ENCODE assay signal across 26 mouse cellular contexts in genomic region chr8:77169320-77169719, GRCm38 (mm10).
DNase-seq lines count a peak whose midpoint lies in the region; ATAC-seq and TF ChIP-seq lines count a peak whose summit lies in the region.
"Had no signal": no experiment of that assay in that cellular context is flagged by ENCODE, and none has a peak within 500 bp of the region (broad histone marks: within the 10 kb centered on the region; RNA-seq: fewer than 3 reads in every experiment).

No protein-coding gene starts in this region.

- TF ChIP-seq CTCF in kidney, adult 2 months (conservative IDR thresholded peaks at IDR 0.05; ENCODE audit: insufficient read depth, insufficient read length, low read depth, low read length): no peak

- WGBS in kidney, adult 2 months: 69% methylated on average over 6 of the region's 6 CpGs
- 69% methylated on average over 6 of the region's 6 CpGs for WGBS in lung, embryonic 16.5 days

- peak; percentile 27 for DNase-seq in kidney, adult 2 months
- DNase-seq in kidney, adult 9 months: no peak
- DNase-seq in lung, postnatal 36 days: no peak
- DNase-seq in kidney, postnatal 36 days: peak; percentile 4 to 14
- DNase-seq in urinary bladder, postnatal 4 days (ENCODE audit: low spot score in 2 of 2): no peak
- no peak for DNase-seq in left cerebral cortex, postnatal 25 days (ENCODE audit: low spot score in 2 of 2)
- DNase-seq: adrenal gland, postnatal 25 days; cerebellum, adult 11-12 months; cerebellum, adult 9-11 months; embryo, embryonic 11 days; gastrocnemius, postnatal 25 days; heart, adult 11 months; layer of hippocampus, adult 9-11 months; lung, embryonic 14.5 days; thymus, postnatal 14 days had no signal

- peak overlapping the region; percentile 68 for H3K27ac ChIP-seq in kidney, adult 2 months (ENCODE audit: insufficient read depth, low read depth, low read length)
- H3K27ac ChIP-seq in lung, embryonic 16.5 days (ENCODE audit: low read length): no peak overlapping the region
- H3K27ac ChIP-seq: embryonic facial prominence, embryonic 12.5 days; forebrain, embryonic 15.5 days; heart, embryonic 10.5 days; heart, embryonic 15.5 days; hindbrain, embryonic 12.5 days; limb, embryonic 12.5 days; liver, embryonic 15.5 days had no signal

- H3K4me3 ChIP-seq in kidney, adult 2 months (ENCODE audit: insufficient read depth, low read depth, low read length): no peak overlapping the region
- no peak overlapping the region for H3K4me3 ChIP-seq in lung, embryonic 16.5 days (ENCODE audit: low read length)
- H3K4me3 ChIP-seq: embryonic facial prominence, embryonic 12.5 days; forebrain, embryonic 15.5 days; heart, embryonic 10.5 days; heart, embryonic 15.5 days; hindbrain, embryonic 12.5 days; limb, embryonic 12.5 days; liver, embryonic 15.5 days had no signal

- no peak overlapping the region for H3K4me2 ChIP-seq in lung, embryonic 16.5 days (ENCODE audit: low read depth, low read length)
- H3K4me2 ChIP-seq: embryonic facial prominence, embryonic 12.5 days; forebrain, embryonic 15.5 days; heart, embryonic 15.5 days; hindbrain, embryonic 12.5 days; limb, embryonic 12.5 days; liver, embryonic 15.5 days; lung, embryonic 14.5 days; midbrain, embryonic 11.5 days had no signal

- no peaks in the 10 kb centered on the region for H3K9me3 ChIP-seq in lung, embryonic 16.5 days (ENCODE audit: control insufficient read depth, low read length)
- H3K9me3 ChIP-seq: embryonic facial prominence, embryonic 12.5 days; forebrain, embryonic 15.5 days; heart, embryonic 10.5 days; heart, embryonic 15.5 days; hindbrain, embryonic 12.5 days; limb, embryonic 12.5 days; liver, embryonic 15.5 days had no signal

- no peaks in the 10 kb centered on the region; the same call in 1 of the 2 replicates for H3K4me1 ChIP-seq in kidney, adult 2 months (ENCODE audit: control insufficient read depth, insufficient read depth, low read length)
- H3K4me1 ChIP-seq in lung, embryonic 16.5 days (replicated peaks; ENCODE audit: control insufficient read depth, insufficient read depth, low read length): peaks cover 5% of the 10 kb centered on the region; the same call in 1 of the 2 replicates
- H3K4me1 ChIP-seq: embryonic facial prominence, embryonic 12.5 days; forebrain, embryonic 15.5 days; heart, embryonic 10.5 days; hindbrain, embryonic 12.5 days; limb, embryonic 12.5 days; liver, embryonic 15.5 days had no signal

- intact Hi-C loops in left cerebral cortex, postnatal 25 days (cut with DNase I): no loop called here

- TF ChIP-seq POLR2A in kidney, adult 2 months (IDR thresholded peaks at IDR 0.05; ENCODE audit: low read depth, low read length): no peak

- H3K9ac ChIP-seq in lung, embryonic 16.5 days (ENCODE audit: low read length): no peak overlapping the region
- H3K9ac ChIP-seq: embryonic facial prominence, embryonic 12.5 days; forebrain, embryonic 15.5 days; heart, embryonic 15.5 days; hindbrain, embryonic 12.5 days; limb, embryonic 12.5 days; liver, embryonic 15.5 days; lung, embryonic 14.5 days had no signal

- 0 out of 2 replicates have a peak, but pooled peaks have one; percentile 23 for ATAC-seq in lung, embryonic 16.5 days (ENCODE audit: low read depth)
- ATAC-seq: forebrain, embryonic 15.5 days; midbrain, embryonic 16.5 days; Patski had no signal

- no peaks in the 10 kb centered on the region for H3K27me3 ChIP-seq in kidney, adult 2 months (replicated peaks; ENCODE audit: control insufficient read depth, insufficient read depth, low read length)
- H3K27me3 ChIP-seq in lung, embryonic 16.5 days (ENCODE audit: control insufficient read depth, insufficient read depth, low read depth, low read length): no peaks in the 10 kb centered on the region
- H3K27me3 ChIP-seq: embryonic facial prominence, embryonic 12.5 days; forebrain, embryonic 15.5 days; heart, embryonic 15.5 days; hindbrain, embryonic 12.5 days; limb, embryonic 12.5 days; liver, embryonic 15.5 days; Patski had no signal

- no peaks in the 10 kb centered on the region for H3K36me3 ChIP-seq in kidney, adult 2 months (ENCODE audit: control insufficient read depth, insufficient read depth, low read length)
- H3K36me3 ChIP-seq in lung, embryonic 16.5 days (ENCODE audit: control insufficient read depth, insufficient read depth, low read length): no peaks in the 10 kb centered on the region
- H3K36me3 ChIP-seq: embryonic facial prominence, embryonic 12.5 days; forebrain, embryonic 15.5 days; heart, embryonic 10.5 days; heart, embryonic 15.5 days; hindbrain, embryonic 12.5 days; limb, embryonic 12.5 days; liver, embryonic 15.5 days had no signal

Comparison
In these comparisons a context has a peak if more than half of its experiments do, and no peak if none do; other contexts are left out.
1. DNase-seq: peak in kidney, adult 2 months (single experiment) and kidney, postnatal 36 days (2 of 2); none in kidney, adult 9 months (single experiment), lung, postnatal 36 days (single experiment), urinary bladder, postnatal 4 days (0 of 2) and left cerebral cortex, postnatal 25 days (0 of 2).